Mouse (Mus musculus): ENCODE measurements around the gene Ccdc8. TPM values are rescaled to one million over a fixed set of nuclear protein-coding genes. Genes with fewer than 3 reads are reported as not detected.
A peak's percentile ranks its signal among the peaks of the same experiment; 100 is the strongest.

Gene Ccdc8
- polyA plus RNA-seq, 1 experiment, result 9.7 TPM

DNA sequence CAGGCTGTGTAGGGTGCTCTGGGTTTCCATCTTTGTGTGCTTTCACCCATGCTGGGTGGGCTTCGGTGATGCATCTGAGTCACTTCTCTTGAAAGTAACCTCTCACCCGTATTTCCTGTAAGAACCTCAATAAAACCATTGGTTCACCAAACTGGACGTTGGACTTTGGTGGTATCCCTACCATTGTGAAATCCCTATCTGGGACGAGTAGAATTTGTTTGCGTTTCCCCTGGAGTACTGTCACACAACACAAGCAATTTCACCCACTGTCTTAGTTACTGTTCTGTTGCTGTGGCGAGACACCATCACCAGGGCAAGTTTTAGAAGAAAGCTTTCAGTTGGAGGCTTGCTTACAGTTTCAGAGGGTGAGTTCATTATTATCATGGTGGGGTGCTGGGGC, 24.1 kb upstream of the Ccdc8 start:
- Histone ChIP-seq H3K79me2 (ENCODE audit: control insufficient read depth, insufficient read depth) (no peaks in the 10 kb centered on the region), H3K79me3 (ENCODE audit: low read depth) (no peaks in the 10 kb centered on the region), H3K36me3 (ENCODE audit: control insufficient read depth, insufficient read depth) (no peaks in the 10 kb centered on the region), H3ac (ENCODE audit: control insufficient read depth, insufficient read length, low read depth) (no peak overlapping the region), H3K27me3 (ENCODE audit: control insufficient read depth, insufficient read depth, insufficient read length) (no peaks in the 10 kb centered on the region), H3K4me3 (ENCODE audit: insufficient read depth, poor library complexity, severe bottlenecking) (no peak overlapping the region)
- no peak for TF ChIP-seq MAX (IDR thresholded peaks at IDR 0.05)
- no peak for TF ChIP-seq USF1 (IDR thresholded peaks at IDR 0.05; ENCODE audit: low read depth)
- TF ChIP-seq CTCF (IDR thresholded peaks at IDR 0.05; ENCODE audit: control insufficient read depth, insufficient read depth, insufficient read length), result no peak
- no peak for TF ChIP-seq CEBPB (IDR thresholded peaks at IDR 0.05; ENCODE audit: low read depth)
- no peak for TF ChIP-seq MYOG (IDR thresholded peaks at IDR 0.05; ENCODE audit: control insufficient read depth, extremely low read depth, insufficient read length)
- TF ChIP-seq MYOD1 (IDR thresholded peaks at IDR 0.05; ENCODE audit: control insufficient read depth, insufficient read length, low read depth), result no peak
- TF ChIP-seq FOSL1 (IDR thresholded peaks at IDR 0.05; ENCODE audit: insufficient read depth, low read length, poor library complexity, severe bottlenecking), result no peak

DNA sequence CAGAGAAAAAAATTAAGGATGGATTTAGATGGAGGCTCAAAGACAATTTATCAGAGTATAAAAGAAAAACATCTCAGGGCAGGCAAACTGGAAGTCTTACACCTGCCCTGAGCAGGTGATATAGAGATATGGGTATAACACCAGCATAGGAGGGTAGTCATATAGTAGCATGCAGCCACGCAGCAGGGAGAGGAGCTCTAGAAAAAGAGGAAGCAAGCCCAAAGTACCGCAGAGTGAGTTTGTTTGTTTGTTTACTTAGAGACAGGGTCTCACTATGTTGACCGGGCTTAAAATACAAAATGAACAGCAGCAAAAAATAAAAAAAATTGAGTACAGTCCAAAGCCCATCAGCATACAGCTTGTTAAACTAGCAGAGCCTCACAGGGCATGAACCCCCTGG, 21.3 kb upstream of the Ccdc8 start:
- Histone ChIP-seq H3K27me3 (ENCODE audit: control insufficient read depth, insufficient read depth, insufficient read length) (no peaks in the 10 kb centered on the region), H3K4me3 (ENCODE audit: insufficient read depth, poor library complexity, severe bottlenecking) (no peak overlapping the region), H3K79me2 (ENCODE audit: control insufficient read depth, insufficient read depth) (no peaks in the 10 kb centered on the region), H3K79me3 (ENCODE audit: low read depth) (no peaks in the 10 kb centered on the region), H3ac (ENCODE audit: control insufficient read depth, insufficient read length, low read depth) (no peak overlapping the region), H3K36me3 (ENCODE audit: control insufficient read depth, insufficient read depth) (no peaks in the 10 kb centered on the region)
- TF ChIP-seq MYOG (IDR thresholded peaks at IDR 0.05; ENCODE audit: control insufficient read depth, extremely low read depth, insufficient read length) (no peak), CEBPB (IDR thresholded peaks at IDR 0.05; ENCODE audit: low read depth) (no peak), USF1 (IDR thresholded peaks at IDR 0.05; ENCODE audit: low read depth) (no peak)

DNA sequence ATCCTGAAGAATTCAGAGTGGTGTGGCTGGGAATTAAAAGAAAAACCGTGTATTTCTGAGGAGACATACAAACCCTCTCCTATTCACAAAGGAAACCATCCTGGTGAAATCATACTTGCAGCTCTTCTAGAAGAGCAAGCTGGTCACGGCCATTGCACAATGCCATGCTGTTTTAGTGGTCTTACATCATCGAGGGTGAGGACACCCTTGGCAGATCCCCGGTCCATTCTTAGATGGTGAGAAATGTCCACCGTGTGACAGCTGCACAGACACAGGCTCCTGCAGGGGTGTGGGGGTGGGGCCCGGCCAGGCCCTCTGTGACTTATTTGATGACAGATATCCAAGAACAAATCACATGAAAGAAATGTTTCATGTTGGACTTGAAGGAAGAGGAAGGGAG, 18.5 kb upstream of the Ccdc8 start:
- Histone ChIP-seq H3K4me3 (ENCODE audit: insufficient read depth, poor library complexity, severe bottlenecking) (no peak overlapping the region), H3K36me3 (ENCODE audit: control insufficient read depth, insufficient read depth) (no peaks in the 10 kb centered on the region), H3K79me3 (ENCODE audit: low read depth) (no peaks in the 10 kb centered on the region), H3K27me3 (ENCODE audit: control insufficient read depth, insufficient read depth, insufficient read length) (no peaks in the 10 kb centered on the region), H3K79me2 (ENCODE audit: control insufficient read depth, insufficient read depth) (no peaks in the 10 kb centered on the region), H3ac (ENCODE audit: control insufficient read depth, insufficient read length, low read depth) (no peak overlapping the region)
- no peak for TF ChIP-seq MAX (IDR thresholded peaks at IDR 0.05)
- TF ChIP-seq FOSL1 (IDR thresholded peaks at IDR 0.05; ENCODE audit: insufficient read depth, low read length, poor library complexity, severe bottlenecking), result no peak
- TF ChIP-seq MYOD1 (IDR thresholded peaks at IDR 0.05; ENCODE audit: control insufficient read depth, insufficient read length, low read depth), result peak; percentile 76
- TF ChIP-seq CEBPB (IDR thresholded peaks at IDR 0.05; ENCODE audit: low read depth), result peak; percentile 85

DNA sequence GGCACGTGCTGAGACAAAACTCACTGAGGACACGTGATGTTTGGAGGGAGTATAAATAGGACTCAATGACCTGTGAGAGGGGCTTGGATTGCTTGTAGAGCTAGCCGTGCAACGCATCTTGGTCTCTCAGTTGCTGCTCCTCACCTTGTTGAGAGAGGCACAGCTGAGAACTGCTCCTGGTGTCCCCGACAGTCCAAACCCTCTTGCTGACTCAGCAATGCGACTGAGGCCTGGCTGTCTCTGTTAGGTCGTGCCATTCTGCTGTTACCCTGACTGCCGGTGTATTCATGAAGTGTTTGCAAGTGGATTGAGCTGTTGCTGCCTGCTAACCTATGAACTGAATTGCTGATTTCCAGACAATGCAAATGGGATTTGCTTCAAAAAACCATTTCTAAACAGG, 16.2 kb upstream of the Ccdc8 start:
- H3K27me3 ChIP-seq (ENCODE audit: control insufficient read depth, insufficient read depth, insufficient read length), result no peaks in the 10 kb centered on the region
- no peak overlapping the region for H3ac ChIP-seq (ENCODE audit: control insufficient read depth, insufficient read length, low read depth)
- H3K4me3 ChIP-seq (ENCODE audit: insufficient read depth, poor library complexity, severe bottlenecking), result no peak overlapping the region
- H3K79me3 ChIP-seq (ENCODE audit: low read depth), result no peaks in the 10 kb centered on the region
- no peaks in the 10 kb centered on the region for H3K36me3 ChIP-seq (ENCODE audit: control insufficient read depth, insufficient read depth)
- no peaks in the 10 kb centered on the region for H3K79me2 ChIP-seq (ENCODE audit: control insufficient read depth, insufficient read depth)
- TF ChIP-seq USF1 (IDR thresholded peaks at IDR 0.05; ENCODE audit: low read depth) (no peak), MYOG (IDR thresholded peaks at IDR 0.05; ENCODE audit: control insufficient read depth, extremely low read depth, insufficient read length) (no peak), FOSL1 (IDR thresholded peaks at IDR 0.05; ENCODE audit: insufficient read depth, low read length, poor library complexity, severe bottlenecking) (no peak), CEBPB (IDR thresholded peaks at IDR 0.05; ENCODE audit: low read depth) (no peak), MYOD1 (IDR thresholded peaks at IDR 0.05; ENCODE audit: control insufficient read depth, insufficient read length, low read depth) (no peak), MAX (IDR thresholded peaks at IDR 0.05) (no peak), CTCF (IDR thresholded peaks at IDR 0.05; ENCODE audit: control insufficient read depth, insufficient read depth, insufficient read length) (no peak)

DNA sequence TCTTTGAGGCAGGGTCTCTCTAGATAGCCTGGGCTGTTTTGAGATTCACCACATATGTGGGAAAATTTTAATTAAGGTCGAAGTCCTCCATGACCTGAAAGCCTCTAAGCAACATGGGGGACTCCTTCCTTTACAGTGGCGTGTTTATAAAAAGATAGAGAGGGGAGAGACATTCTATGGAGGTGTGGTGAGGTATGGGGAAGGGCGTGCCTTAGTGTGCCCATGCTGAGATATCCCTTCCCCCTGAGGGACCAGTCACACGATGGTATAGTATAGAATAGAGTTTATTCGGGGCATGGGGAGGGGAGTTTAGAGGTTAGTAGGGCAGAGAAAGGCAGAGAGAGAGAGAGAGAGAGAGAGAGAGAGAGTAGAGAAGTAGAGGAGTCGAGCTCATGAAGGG, 14.3 kb upstream of the Ccdc8 start:
- H3K36me3 ChIP-seq (ENCODE audit: control insufficient read depth, insufficient read depth), result no peaks in the 10 kb centered on the region
- H3K79me3 ChIP-seq (ENCODE audit: low read depth), result no peaks in the 10 kb centered on the region
- H3K79me2 ChIP-seq (ENCODE audit: control insufficient read depth, insufficient read depth), result no peaks in the 10 kb centered on the region
- H3ac ChIP-seq (ENCODE audit: control insufficient read depth, insufficient read length, low read depth), result no peak overlapping the region
- H3K27me3 ChIP-seq (ENCODE audit: control insufficient read depth, insufficient read depth, insufficient read length), result no peaks in the 10 kb centered on the region
- H3K4me3 ChIP-seq (ENCODE audit: insufficient read depth, poor library complexity, severe bottlenecking), result no peak overlapping the region
- no peak for TF ChIP-seq CEBPB (IDR thresholded peaks at IDR 0.05; ENCODE audit: low read depth)
- no peak for TF ChIP-seq FOSL1 (IDR thresholded peaks at IDR 0.05; ENCODE audit: insufficient read depth, low read length, poor library complexity, severe bottlenecking)
- TF ChIP-seq CTCF (IDR thresholded peaks at IDR 0.05; ENCODE audit: control insufficient read depth, insufficient read depth, insufficient read length), result no peak
- no peak for TF ChIP-seq MYOD1 (IDR thresholded peaks at IDR 0.05; ENCODE audit: control insufficient read depth, insufficient read length, low read depth)
- no peak for TF ChIP-seq MYOG (IDR thresholded peaks at IDR 0.05; ENCODE audit: control insufficient read depth, extremely low read depth, insufficient read length)
- TF ChIP-seq MAX (IDR thresholded peaks at IDR 0.05), result no peak
- no peak for TF ChIP-seq USF1 (IDR thresholded peaks at IDR 0.05; ENCODE audit: low read depth)

DNA sequence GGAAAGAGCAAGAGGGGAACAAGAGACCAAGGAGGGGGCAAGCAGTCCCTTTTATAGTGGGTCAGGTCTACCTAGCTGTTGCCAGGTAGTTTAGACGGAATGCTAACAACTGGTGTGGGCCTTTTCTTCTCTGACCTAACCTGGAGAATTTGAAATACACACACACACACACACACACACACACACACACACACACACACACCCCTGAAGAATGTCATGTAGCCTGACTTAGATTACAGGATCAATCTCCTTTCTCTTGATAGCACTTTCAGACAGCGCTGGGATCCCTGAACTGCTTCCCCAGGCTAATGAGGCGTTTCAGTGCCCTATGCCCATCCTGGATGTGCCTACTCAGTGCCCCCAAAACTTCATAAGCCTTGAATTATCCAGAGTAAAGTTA, 13.9 kb upstream of the Ccdc8 start:
- H3K79me2 ChIP-seq (ENCODE audit: control insufficient read depth, insufficient read depth), result no peaks in the 10 kb centered on the region
- no peaks in the 10 kb centered on the region for H3K36me3 ChIP-seq (ENCODE audit: control insufficient read depth, insufficient read depth)
- no peaks in the 10 kb centered on the region for H3K79me3 ChIP-seq (ENCODE audit: low read depth)
- H3ac ChIP-seq (ENCODE audit: control insufficient read depth, insufficient read length, low read depth), result no peak overlapping the region
- no peaks in the 10 kb centered on the region for H3K27me3 ChIP-seq (ENCODE audit: control insufficient read depth, insufficient read depth, insufficient read length)
- H3K4me3 ChIP-seq (ENCODE audit: insufficient read depth, poor library complexity, severe bottlenecking), result no peak overlapping the region
- TF ChIP-seq MAX (IDR thresholded peaks at IDR 0.05) (no peak), MYOD1 (IDR thresholded peaks at IDR 0.05; ENCODE audit: control insufficient read depth, insufficient read length, low read depth) (no peak), FOSL1 (IDR thresholded peaks at IDR 0.05; ENCODE audit: insufficient read depth, low read length, poor library complexity, severe bottlenecking) (no peak), CTCF (IDR thresholded peaks at IDR 0.05; ENCODE audit: control insufficient read depth, insufficient read depth, insufficient read length) (no peak), MYOG (IDR thresholded peaks at IDR 0.05; ENCODE audit: control insufficient read depth, extremely low read depth, insufficient read length) (no peak), CEBPB (IDR thresholded peaks at IDR 0.05; ENCODE audit: low read depth) (no peak), USF1 (IDR thresholded peaks at IDR 0.05; ENCODE audit: low read depth) (no peak)
